Mouse (Mus musculus): ENCODE data around the gene Kifc3. TPM values are rescaled to one million over a fixed set of nuclear protein-coding genes. Genes with fewer than 3 reads are reported as not detected.

Kifc3 gene
- polyA plus RNA-seq, 1 experiment, result 63.9 TPM

DNA sequence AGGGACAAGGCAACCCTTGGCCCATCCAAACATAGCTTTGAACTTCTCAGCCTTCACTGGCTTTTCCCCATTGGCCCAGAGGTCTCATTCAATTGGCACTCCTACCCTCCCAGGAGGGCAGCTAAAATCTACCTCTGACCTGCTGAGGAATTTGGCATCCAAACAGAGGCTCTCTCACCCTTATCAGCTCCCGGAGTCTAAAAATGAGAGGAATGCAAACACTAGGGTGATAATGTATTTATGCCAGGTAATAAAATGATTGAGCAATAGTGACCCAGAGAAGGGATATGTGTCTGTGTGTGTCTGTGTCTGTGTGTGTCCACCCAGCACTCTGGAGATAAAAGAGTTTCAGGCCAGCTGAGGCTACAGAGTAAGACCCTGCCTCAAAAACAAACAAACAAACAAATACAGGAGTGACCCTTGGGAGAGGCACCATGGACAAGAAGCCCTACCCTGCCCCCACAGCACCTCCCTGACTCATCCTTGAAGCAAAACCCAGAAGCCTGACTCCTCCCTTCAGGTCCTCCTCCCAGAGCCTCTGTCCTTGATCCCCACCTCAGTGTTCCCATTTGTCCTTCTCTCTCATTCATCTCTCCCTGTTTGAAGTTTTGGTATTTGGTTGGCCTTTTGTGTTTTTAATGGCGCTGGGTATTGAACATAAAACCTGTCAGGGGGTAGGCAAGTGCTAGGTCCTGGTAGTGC, 56.4 kb downstream of the Kifc3 start:
- peaks cover 21% of the 10 kb centered on the region for H3K4me1 ChIP-seq (ENCODE audit: control insufficient read depth, insufficient read depth, low read length)
- no peaks in the 10 kb centered on the region for H3K36me3 ChIP-seq (ENCODE audit: control insufficient read depth, insufficient read depth, low read length)
- no peaks in the 10 kb centered on the region for H3K27me3 ChIP-seq (ENCODE audit: control insufficient read depth, insufficient read depth, low read length)
- no peak for TF ChIP-seq CTCF (IDR thresholded peaks at IDR 0.05; ENCODE audit: control insufficient read depth, insufficient read depth, insufficient replicate concordance, low read depth, low read length)
- TF ChIP-seq POLR2A (IDR thresholded peaks at IDR 0.05; ENCODE audit: control insufficient read depth, low read depth, low read length), result no peak
- H3K27ac ChIP-seq (ENCODE audit: control insufficient read depth, insufficient read depth, low read depth, low read length), result no peak overlapping the region
- H3K4me3 ChIP-seq (ENCODE audit: control insufficient read depth, low read depth, low read length), result no peak overlapping the region

DNA sequence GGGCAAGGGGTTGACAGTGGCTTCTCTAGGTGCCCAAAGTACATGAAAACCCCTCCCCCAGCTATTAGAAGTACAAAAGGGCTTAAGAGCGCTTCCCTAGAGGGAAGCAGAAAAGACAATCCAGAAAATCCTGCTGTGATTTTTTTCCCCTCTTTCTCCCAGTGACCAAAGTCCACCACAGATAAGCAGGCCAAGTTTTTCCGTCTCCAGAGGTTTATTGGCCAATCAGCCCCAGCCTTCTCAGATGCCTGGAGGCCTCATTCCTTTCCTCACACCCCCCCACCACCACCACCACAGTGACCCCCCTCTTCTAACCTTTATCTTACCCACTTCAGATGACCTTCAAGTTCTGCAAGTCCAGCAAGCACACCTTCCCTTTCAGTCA, 58.0 kb downstream of the Kifc3 start:
- H3K36me3 ChIP-seq (ENCODE audit: control insufficient read depth, insufficient read depth, low read length), result no peaks in the 10 kb centered on the region
- H3K27me3 ChIP-seq (ENCODE audit: control insufficient read depth, insufficient read depth, low read length), result no peaks in the 10 kb centered on the region
- peaks cover 26% of the 10 kb centered on the region for H3K4me1 ChIP-seq (ENCODE audit: control insufficient read depth, insufficient read depth, low read length)
- H3K4me3 ChIP-seq (ENCODE audit: control insufficient read depth, low read depth, low read length), result no peak overlapping the region
- H3K27ac ChIP-seq (ENCODE audit: control insufficient read depth, insufficient read depth, low read depth, low read length), result no peak overlapping the region
- TF ChIP-seq CTCF (IDR thresholded peaks at IDR 0.05; ENCODE audit: control insufficient read depth, insufficient read depth, insufficient replicate concordance, low read depth, low read length) (no peak), POLR2A (IDR thresholded peaks at IDR 0.05; ENCODE audit: control insufficient read depth, low read depth, low read length) (no peak)

DNA sequence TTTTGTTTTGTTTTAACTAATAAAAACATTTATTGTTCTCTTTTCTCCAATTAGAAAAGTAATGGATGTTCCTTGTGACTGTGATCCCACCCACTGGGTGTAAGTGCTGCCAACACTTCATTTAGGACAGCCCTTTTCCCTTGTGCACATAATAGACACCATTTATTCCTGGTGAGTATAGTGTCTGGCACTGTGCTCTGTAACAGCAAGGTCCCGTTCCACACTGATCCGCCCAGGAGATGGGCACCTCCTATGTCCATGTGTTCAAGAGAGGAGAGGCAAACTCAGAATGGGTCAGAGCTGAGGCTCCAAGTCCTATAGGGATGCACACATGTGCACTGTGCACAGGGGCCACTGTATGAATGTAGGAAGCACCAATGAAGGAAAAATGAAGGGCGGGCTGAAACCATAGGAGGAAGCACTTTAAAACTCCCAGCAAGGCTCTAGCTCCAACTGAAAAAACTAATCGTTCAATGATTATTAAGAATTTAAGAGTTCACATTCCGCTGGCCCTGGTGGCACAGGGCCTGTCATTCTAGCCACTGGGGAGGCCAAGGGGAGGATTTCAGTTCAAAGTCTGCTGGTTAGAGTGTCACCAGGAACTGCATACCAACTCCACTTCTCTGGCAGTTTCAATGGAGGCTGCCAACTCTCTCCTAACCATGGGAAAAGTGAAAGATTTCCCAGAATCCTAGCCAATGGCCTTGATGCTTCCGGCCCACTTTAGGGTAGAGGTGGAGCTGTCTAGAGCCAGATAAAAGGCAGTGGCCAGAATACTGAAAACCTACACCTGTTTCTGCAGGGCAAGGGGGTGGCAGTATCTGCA, 58.6 kb downstream of the Kifc3 start:
- H3K4me3 ChIP-seq (ENCODE audit: control insufficient read depth, low read depth, low read length), result no peak overlapping the region
- no peak overlapping the region for H3K27ac ChIP-seq (ENCODE audit: control insufficient read depth, insufficient read depth, low read depth, low read length)
- no peaks in the 10 kb centered on the region for H3K27me3 ChIP-seq (ENCODE audit: control insufficient read depth, insufficient read depth, low read length)
- peaks cover 26% of the 10 kb centered on the region for H3K4me1 ChIP-seq (ENCODE audit: control insufficient read depth, insufficient read depth, low read length)
- TF ChIP-seq POLR2A (IDR thresholded peaks at IDR 0.05; ENCODE audit: control insufficient read depth, low read depth, low read length), result no peak
- no peak for TF ChIP-seq CTCF (IDR thresholded peaks at IDR 0.05; ENCODE audit: control insufficient read depth, insufficient read depth, insufficient replicate concordance, low read depth, low read length)
- H3K36me3 ChIP-seq (ENCODE audit: control insufficient read depth, insufficient read depth, low read length), result no peaks in the 10 kb centered on the region

DNA sequence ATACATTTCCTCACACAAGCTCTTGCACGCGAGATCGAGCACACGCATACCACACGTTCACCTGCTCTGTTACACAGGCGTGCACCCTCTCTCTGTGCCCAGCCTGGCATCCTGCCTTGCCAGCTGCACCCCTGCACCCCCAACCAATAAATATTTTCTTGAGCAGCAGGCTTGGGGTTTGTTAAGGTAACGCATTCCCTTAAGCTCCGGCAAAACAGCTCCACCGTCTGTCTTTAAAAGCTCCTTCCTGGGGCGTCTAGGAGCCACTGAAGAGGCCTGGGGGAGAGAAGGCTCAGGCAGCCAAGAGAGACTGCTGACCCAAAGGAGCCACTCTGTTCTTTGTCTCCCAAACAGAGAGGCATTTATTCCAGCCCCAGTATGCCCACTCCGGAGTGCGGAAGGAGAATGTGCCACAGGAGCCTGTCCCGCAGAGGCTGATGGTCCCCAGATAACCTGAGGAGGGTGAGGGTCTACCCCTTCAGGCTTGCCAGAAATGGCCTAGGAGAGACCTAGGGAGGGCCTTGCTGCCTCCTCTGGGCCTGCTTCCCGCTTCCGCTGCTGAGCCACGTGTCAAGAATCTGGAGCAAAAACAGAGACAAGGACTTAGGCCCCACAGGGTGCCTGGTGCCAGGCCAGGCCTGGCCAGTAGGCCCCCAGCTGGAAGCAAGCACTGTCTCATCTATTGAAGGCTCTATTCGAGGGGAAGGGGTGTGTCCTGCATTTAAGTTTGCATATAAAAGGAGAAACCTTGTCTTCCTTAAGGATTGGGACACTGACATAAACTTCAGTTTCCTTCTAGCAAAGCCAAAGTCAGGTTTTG, 59.4 kb downstream of the Kifc3 start:
- Histone ChIP-seq H3K4me1 (ENCODE audit: control insufficient read depth, insufficient read depth, low read length) (peaks cover 28% of the 10 kb centered on the region), H3K36me3 (ENCODE audit: control insufficient read depth, insufficient read depth, low read length) (no peaks in the 10 kb centered on the region), H3K4me3 (ENCODE audit: control insufficient read depth, low read depth, low read length) (peak overlapping the region; percentile 92), H3K27me3 (ENCODE audit: control insufficient read depth, insufficient read depth, low read length) (no peaks in the 10 kb centered on the region), H3K27ac (ENCODE audit: control insufficient read depth, insufficient read depth, low read depth, low read length) (no peak overlapping the region)
- TF ChIP-seq POLR2A (IDR thresholded peaks at IDR 0.05; ENCODE audit: control insufficient read depth, low read depth, low read length), result no peak
- no peak for TF ChIP-seq CTCF (IDR thresholded peaks at IDR 0.05; ENCODE audit: control insufficient read depth, insufficient read depth, insufficient replicate concordance, low read depth, low read length)

DNA sequence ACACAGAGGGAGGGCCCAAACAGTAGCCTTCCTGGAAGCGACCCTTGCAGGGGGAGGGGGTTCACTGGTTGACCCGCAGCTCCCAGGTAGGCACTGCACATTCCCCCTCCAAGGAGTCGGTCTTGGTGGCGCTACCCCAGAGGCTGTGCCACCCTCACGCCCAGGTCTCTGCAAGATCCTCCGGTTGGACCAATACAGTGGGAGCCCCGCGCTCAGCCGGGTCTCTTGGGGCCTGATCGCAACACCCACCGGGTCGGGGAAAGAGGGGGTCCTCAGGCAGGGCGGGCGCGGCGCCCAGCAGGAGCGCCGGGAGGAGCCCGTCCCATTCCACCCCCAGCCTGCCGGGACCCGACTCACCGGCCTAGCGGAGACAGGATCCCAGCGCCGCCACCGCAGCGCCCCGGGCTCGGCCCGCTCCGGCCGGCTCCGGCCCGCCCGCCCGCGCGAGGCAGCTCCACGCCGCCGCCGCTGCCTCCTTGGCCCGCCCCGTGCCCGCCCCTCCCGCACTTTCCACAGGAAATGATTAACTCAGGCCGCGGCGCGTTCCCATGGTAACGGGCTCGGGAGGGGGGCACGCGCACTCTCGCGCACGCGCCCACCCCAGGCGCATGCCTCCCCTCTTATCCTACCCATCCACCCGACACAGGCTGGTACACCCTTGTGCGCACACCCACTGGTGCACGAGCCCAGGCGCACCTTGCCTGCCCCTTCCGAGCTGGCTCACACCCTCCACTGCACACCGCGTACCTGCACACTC, 60.4 kb downstream of the Kifc3 start:
- peak overlapping the region; percentile 18; the same call in 1 of the 2 replicates for H3K27ac ChIP-seq (ENCODE audit: control insufficient read depth, insufficient read depth, low read depth, low read length)
- H3K27me3 ChIP-seq (ENCODE audit: control insufficient read depth, insufficient read depth, low read length), result no peaks in the 10 kb centered on the region
- TF ChIP-seq POLR2A (IDR thresholded peaks at IDR 0.05; ENCODE audit: control insufficient read depth, low read depth, low read length) (0 out of 2 replicates have a peak, but pooled peaks have one; percentile 36), CTCF (IDR thresholded peaks at IDR 0.05; ENCODE audit: control insufficient read depth, insufficient read depth, insufficient replicate concordance, low read depth, low read length) (no peak)

DNA sequence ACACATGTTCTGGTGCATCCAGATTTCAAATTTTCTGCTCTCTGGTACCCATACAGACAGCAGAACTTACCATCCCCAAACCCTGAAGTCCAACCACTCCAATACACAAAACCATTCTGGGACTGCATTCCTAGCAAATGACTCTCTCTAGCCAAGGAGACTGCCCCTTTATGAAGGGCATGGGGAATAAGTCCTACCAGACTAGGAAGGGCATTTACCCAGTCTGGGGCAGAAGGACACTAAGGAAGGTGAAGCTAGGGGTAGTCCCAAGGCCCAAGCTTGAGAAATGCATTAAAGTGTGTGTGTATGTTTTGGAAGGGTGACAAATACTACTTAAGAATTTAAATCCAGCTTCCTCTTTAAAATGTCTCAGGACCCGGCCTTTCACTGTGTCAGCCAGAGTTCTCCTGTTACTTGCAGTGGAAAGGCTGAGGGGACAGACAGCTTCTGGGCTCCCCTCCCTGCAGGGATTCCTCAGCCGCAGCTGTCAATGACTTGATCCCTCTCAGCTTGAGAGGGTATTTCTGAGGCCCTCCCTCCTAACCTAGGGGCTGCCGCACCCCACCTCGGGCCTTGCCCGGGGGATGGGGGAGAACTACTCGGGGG, 61.0 kb downstream of the Kifc3 start:
- Histone ChIP-seq H3K27ac (ENCODE audit: control insufficient read depth, insufficient read depth, low read depth, low read length) (no peak overlapping the region; the same call in 1 of the 2 replicates), H3K4me3 (ENCODE audit: control insufficient read depth, low read depth, low read length) (peak overlapping the region; percentile 92), H3K27me3 (ENCODE audit: control insufficient read depth, insufficient read depth, low read length) (no peaks in the 10 kb centered on the region), H3K4me1 (ENCODE audit: control insufficient read depth, insufficient read depth, low read length) (peaks cover 40% of the 10 kb centered on the region), H3K36me3 (ENCODE audit: control insufficient read depth, insufficient read depth, low read length) (no peaks in the 10 kb centered on the region)
- TF ChIP-seq CTCF (IDR thresholded peaks at IDR 0.05; ENCODE audit: control insufficient read depth, insufficient read depth, insufficient replicate concordance, low read depth, low read length), result no peak
- TF ChIP-seq POLR2A (IDR thresholded peaks at IDR 0.05; ENCODE audit: control insufficient read depth, low read depth, low read length), result no peak

More for the DNA sequence above, 60.4 kb downstream of the Kifc3 start:
- H3K36me3 ChIP-seq (ENCODE audit: control insufficient read depth, insufficient read depth, low read length), result no peaks in the 10 kb centered on the region
- peaks cover 36% of the 10 kb centered on the region for H3K4me1 ChIP-seq (ENCODE audit: control insufficient read depth, insufficient read depth, low read length)
- peak overlapping the region; percentile 92 for H3K4me3 ChIP-seq (ENCODE audit: control insufficient read depth, low read depth, low read length)

All from testis, adult 2 months (tissue).